Mouse (Mus musculus) brain, embryonic 18.5 days (tissue): ENCODE measurements around the gene Rilpl1.
A peak's percentile ranks its signal among the peaks of the same experiment; 100 is the strongest.
"Not testable (repeated sequence)": the region's sequence is repeated elsewhere in the genome, so short reads cannot be mapped to it uniquely, and the experiment has no call there.

Experiments
- DNase-seq: peaks from one replicate; pipeline ENCODE4 v3.0.0-alpha.2; 2012; ENCODE audit warnings: low read depth, low spot score

The Rilpl1 gene

DNA sequence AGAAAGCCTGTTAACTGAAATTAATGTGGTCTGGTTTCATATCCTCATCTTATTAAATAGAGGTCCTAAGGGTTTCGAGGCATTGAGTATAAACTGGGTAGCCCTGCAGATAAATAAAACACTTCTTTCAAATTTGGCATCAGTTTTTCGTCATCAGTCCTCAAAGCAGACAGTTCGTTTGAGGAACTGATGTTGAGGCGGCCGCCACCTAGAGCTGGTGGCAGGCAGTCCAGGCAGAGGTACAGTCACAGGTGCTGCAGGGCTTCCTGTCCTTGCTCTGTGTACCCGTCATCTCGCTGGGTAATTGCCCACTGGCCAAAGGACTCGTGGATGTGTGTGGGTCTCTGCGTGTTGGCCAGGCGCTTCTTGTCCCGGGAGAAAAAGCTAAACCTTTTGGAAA, 37.7 kb downstream of the Rilpl1 start:
- no peak for DNase-seq

DNA sequence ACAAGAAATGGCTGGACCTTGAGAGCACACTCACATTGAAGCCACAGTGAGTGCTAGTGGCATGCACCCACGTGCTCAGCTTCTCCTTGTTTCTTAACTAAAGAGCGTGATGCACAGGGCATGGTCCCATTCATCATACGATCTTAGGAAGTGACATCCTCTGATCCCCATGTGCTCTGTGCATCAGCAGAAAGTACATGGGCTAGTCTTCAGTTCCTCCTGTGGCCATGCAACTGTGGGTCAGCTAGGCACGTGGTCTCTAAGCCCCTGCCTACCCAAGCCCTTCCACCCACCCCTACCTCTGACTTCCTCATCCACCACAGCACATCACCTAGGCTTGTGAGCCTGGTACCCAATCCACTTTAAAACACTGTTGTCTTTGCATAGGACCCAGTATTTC, 38.6 kb downstream of the Rilpl1 start:
- DNase-seq = no peak

DNA sequence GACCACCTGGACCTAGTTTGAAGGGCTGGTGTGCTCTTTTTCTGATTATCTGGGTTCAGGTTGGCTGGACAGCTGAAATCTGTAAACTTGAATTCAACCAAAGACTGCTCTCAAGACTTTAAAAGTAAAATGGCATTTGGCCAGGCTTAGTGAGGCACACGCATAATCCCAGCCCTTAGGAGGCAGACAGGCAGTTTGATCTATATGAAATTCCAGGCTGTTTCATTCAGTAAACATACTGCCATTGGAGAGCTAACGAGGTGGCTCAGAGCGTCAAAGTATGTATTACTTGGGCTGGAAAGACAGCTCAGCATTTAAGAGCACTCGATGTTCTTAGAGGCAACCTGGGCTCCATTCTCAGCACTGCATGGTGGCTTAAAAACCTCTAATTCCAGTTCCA, 39.5 kb downstream of the Rilpl1 start:
- DNase-seq = no peak

DNA sequence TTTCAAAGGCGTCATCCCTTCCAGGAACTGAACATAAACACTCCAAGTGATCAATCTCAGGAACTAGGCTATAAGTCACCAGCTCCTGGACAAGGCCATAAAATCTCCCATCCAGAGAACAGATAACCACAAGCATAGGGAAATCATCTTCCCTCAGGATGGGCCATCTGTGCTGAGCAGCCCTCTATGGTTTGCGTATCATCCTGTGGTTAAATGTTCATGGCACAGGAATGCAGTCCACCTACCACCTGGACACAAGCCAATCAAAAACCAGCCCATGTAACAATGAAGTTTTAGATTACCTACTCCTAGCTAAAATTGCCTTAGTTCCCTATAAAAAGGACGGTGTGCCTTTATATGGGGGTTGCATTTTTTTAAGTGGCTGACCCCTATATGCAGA, 42.3 kb downstream of the Rilpl1 start:
- DNase-seq = no peak

DNA sequence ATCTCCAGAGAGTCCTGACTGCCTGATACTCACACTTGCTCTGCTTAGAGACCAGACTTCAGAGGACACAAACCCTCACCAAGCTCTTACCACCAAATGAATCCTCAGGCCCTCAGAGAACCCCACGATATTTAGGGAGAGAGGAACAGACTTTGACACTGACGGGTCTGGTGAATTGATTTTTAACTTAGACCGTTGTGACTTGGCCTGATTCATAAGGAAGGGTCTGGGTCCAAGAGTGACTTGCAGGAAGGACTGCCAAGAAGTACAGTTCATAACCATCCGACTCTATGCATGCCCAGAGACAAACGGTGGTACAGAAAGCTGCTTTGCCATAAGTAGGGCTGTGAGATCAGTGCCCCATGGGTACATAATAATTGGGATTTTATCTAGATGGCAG, 45.5 kb downstream of the Rilpl1 start:
- no peak for DNase-seq

DNA sequence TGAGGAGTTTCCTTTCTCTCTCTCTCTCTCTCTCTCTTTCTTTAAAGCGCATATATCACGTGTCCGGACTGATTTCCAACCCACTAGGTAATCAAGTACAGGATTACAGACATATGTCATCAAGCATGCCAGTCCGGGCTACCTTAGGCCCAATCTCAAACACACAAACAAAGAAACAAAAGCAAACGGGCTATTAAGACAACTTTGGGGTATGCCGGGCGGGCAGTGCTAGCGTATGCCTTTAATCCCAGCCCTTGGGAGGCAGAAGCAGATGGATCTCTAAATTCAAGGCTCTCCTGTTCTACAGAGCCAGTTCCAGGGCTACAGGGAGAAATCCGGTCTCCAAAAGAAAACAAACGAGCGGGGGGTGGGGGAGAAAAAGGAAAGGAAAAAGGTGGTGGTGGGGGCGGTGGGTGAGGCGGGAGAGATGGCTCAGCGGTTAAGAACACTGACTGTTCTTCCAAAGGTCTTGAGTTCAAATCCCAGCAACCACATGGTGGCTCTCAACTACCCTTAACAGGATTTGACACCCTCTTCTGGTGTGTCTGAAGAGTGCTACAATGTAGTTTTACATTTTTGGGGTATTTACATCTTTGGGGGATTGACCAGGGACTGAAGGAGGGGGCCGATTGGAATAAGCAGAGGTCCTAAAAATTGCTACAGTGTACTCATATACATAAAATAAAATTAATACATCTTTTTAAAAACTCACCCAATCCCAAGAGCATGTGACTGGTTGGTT, 47.4 kb downstream of the Rilpl1 start:
- DNase-seq = no peak

DNA sequence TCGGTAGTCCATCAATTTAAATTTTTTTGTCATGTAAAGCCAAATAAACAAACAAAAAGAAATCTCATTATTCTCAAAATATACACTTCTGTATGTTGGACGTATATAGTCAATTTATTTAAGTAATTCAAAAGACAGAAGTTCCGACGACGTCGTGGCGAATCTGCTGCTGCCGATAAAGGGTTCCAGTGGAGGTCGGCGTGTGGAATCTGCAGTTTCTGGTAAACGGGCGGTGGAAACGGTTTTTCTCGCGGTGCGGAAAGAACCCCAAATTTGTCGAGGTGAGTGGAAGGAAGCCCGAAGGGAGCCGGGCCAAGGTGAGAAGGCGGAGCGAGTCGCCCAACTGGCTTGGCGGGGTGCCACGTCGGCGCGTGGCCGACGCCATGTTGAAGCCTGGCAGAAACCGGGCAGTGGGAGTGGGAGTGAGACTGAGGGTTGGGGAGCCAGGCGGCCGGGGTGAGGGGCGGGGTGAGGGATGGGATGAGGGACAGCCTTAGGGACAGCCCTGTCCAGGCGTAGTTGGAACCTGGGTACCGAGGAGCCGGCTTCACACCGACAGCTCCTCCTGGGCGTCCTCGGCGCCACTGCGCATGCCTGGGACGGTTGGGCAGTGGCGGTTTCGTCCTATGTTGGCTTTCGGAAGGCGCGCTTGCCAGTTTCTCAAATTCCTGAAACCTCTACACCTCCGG, 48.1 kb downstream of the Rilpl1 start, which contains the start of gene Snrnp35:
TSS of gene Snrnp35 (plus strand) at position 169 of the 689 bp plus-strand sequence.
- peak; percentile 81 for DNase-seq

DNA sequence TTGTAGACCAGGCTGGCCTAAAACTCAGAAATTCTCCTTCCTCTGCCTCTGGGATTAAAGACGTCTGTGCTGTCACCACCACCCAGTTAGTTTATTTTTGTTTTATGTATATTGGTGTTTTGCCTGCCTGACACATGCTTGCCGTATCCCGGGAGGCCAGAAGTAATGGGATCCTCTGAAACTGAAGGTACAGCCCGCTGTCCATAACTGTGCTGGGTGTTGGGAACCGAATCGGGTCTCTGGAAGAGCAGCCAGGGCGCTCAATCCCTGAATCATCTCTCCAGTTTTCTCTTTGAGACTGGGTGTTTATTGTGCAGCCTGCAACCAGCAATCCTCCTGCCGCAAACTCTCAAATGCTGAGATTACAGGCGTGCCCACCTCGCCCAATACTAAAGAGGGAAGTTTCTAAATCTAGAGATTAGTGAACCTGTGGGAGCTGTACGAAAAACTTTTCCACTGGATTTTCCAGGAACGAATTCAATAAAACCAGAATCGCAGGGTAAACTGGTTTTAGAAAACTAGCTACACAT, 48.7 kb downstream of the Rilpl1 start:
- DNase-seq = no peak

DNA sequence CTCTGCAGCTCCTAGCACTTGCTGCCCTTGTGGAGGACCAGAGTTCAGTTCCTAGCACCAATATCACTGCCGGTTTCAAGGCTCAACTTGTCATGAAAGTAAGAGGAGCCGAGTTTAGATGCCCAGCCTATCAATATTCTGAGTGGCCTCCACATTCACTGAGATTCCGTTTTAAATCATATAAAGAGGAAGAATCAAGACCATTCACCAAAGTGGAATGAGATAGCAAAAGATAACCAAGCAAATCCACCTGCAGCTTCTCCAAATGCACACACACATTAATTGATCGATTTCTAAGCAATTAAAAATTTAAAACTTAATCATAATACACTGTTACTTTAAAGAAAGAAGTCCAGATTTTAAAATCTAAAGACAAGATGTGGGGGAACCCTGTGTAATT, 49.5 kb downstream of the Rilpl1 start:
- DNase-seq = no peak

DNA sequence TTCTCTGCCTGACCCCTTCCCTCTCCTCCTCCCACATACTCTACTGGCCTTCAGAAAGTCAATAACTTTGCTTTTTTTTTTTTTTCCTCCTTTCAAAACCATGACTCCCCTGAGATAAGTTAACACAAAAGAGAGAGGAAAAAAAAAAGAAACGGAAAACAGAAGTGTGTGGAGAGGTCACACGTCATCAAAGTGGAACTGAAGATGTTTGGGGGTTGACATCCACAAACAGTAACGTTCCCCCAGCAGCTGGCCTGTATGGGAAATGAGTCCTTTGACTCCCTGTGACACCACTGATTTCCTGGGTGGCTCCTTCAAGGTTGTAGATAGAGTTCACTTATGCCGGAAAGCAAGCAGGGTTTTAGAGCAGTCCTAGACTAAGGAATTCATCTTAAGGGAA, 51.1 kb downstream of the Rilpl1 start:
- no peak for DNase-seq

DNA sequence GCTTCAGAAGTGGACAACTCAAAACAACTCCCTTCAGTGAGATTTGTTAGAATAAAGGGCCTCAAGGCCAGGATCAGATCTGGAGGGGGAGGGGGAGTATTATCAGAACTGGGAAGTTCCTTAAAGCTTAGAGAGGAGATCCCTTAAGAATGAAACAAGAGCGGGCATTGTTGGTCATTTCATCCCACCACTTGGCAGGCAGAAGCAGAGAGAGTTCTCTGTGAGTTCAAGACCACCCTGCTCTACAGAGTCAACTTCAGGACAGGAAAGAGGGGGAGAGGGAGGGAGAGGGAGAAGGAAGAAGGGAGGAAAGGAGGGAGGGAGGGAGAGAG, 52.4 kb downstream of the Rilpl1 start:
- no peak for DNase-seq

DNA sequence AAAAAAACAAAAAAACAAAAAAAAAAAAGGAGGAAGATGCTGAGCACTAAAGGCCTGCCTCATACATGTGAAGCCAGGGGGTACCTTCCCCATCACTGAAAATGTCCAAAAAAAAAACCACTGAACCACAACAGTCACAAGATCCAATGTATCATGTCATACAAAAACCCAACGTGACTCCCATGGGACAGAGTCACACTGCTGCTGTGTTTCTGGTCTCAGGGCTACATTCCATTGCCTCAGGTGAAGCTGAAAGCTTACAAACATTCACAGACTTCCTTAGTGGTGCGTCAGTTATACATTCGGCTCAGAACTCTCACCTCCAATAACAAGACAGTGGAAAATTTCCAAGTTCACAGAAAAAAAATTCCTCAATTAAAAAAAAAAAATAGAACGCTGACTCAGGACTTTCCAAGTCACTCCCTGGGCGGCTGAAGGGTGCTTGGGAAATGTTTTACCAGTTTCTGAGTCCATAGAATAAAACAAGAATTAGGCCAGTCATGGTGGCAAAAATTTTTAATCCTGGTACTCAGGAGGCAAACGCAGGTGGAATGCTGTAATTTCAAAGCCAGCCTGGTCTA, 60.5 kb downstream of the Rilpl1 start:
- no peak for DNase-seq

DNA sequence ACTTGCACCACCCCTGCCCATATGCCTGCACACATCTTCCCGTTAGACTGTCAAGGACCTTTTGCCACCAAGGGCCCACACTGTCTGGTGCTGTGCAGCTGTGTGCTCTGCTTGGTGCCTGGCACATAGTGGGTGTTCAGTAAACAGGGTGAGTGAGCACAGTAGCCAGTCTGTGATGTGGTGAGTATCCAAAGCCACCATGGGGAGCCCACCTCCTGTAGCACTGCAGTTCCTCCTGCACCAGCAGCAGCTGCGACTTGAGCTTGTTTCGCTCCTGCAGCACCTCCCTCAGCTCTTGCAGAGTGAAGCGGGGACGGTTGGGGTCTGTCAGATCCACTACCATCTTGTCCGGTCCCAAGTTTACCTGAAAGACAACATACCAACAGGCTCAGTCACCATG, 61.7 kb downstream of the Rilpl1 start:
- DNase-seq = no peak

DNA sequence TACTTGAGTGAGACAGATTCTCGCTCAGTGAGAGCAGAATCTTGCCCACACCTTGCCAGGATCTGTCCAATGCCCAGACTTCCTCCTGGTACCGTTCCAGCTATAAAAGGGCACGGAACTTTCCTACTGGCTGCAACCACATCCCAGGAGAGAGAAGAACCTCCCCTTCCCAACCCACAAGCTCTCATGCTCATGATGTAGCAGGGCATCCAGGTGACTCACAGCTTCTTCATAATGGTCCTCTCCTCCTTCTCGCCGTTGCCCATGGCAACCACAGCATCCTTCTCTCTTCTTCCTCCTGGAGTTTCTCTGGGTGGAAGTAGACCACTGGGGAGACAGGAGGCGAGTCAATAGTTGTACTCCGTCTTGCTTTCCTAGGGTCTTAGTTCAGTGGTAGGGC, 62.8 kb downstream of the Rilpl1 start:
- no peak for DNase-seq

DNA sequence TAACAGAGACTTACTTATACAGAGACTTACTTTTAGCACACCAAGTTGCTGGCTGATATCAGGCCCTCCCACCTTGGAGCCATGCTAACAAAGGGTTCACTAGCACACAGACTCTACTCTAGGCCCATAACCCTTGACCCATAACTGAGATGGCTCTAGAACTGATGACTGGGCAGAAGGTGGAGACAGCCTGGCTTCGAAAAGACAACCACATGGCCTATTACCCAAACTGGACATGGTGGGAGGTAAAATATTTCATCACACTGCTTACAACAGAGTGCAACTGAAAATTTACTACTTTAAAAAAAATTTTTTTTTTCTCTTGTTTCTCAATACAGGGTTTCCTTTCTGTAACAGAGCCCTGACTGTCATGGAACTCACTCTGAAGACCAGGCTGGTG, 63.4 kb downstream of the Rilpl1 start:
- no peak for DNase-seq

DNA sequence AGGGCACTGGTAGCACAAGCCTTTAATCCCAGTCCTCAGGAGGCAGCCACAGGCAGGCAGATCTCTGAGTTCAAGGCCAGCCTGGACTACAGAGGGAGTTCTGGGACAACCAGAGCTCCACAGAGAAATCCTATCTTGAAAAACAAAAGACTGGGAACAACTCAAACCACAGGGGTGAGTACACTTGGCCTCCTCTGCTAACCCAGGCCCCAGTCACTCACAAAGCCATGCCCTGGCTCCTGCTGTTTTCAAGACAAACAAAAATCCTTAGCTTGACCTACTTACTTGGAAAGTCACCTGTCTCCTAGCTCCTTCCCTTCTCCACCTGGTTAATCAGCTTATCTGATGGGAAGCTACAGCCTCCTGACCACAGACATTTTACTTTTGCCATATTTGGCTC, 66.3 kb downstream of the Rilpl1 start:
- no peak for DNase-seq

DNA sequence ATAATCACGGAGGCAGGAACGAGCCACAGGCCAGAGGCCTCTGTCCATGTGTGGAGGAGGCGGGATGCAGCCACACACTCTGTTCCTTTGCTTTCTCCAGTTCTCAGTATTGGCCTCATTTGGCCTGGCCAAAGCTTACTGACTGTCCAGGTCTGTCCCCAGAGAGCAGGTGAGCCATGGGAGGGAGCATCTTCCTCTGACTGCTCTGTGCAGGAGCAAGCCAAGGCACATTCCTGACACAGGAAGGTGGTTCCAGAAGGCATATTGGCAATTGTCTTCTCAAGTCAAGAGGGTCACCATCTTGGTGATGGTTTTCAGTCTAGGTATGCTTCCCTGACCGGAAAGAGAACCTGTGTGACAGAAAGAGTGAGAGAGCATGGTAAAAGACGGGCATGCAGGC, 67.7 kb downstream of the Rilpl1 start:
- DNase-seq = no peak

DNA sequence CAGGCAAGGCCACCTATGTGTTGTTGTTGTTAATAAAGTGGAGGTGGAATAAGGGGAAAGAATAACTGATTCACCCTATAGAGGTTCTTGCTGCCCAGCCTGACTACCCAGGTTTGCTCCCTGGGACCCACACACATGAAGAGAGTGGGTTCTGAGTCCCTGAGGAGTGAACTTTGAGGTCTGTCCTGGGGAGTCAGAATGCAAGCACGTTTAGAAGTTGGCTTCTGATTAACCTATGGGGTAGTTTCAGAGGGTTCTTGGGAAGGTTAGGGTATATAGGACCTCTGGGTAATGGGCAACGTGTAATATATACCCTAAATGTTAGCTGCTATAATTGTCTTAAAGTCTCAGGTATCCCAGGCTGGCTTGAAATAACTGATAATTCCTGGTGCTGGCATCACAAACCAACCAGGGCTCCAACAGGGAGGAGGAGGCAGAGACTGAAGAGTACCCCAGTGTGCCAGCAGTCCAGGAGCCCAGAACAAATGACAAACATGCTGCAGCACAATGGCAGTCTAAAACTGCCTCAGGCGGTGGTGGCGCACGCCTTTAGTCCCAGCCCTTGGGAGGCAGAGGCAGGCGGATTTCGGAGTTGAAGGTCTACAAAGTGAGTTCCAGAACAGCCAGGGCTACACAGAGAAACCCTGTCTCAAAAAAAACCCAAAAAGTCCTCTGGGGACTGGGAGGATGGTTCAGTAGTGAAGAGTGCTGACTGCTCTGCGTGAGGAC, 68.7 kb downstream of the Rilpl1 start:
- no peak for DNase-seq

DNA sequence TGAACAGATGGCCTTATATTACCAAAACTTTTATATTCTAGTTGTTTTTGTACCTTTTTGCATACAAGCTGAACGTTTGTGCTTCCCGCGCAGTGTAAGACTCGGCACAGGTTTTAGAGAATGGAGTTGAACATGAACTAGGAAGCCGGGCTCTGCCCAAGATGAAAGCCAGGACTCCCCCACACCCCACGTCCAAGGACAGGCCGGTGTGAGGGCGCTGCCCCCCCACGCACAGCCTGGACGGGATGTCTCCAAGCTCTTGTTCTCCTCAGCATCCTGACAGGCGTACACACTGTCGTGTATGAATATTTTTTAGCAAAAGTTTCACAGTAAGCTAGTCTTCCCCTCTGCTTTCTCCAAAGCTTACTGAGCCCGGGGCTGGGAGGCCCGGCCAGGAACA, 70.3 kb downstream of the Rilpl1 start:
- DNase-seq = not testable (repeated sequence)

DNA sequence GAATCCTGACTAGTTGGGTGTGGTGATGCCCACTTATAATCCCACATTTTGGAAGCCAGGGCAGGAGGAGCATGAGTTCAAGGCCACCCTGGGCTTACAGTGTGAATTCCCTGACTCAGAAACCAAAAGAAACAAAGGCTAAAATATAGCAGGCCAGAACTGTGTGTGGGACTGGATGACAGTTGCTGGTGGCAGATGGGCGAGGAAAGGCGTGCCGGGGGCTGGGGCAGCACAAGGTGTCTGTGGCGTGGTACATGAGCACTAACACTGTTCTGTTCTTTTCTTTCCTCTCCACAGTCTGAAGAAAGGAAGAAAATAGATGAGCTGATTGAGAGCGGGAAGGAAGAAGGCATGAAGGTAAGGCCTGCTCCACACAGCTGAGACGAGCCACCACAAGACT, 74.4 kb downstream of the Rilpl1 start:
- no peak for DNase-seq

DNA sequence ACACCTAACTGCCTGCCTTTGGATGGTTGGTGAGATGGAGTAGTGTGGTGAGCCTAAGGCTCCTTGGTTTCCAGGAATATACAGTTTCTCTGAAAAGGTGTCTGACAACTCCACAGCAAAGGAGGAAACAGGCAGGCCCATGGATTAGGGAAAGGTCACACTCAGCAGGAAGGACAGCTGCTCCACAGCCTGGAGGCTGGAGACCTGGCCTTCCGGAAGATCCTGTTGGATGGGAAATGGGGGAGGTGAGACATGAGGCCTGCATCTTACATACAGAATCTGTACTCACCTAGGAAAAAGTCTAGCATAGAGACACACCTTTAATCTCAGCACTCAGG, 77.1 kb downstream of the Rilpl1 start:
- no peak for DNase-seq

DNA sequence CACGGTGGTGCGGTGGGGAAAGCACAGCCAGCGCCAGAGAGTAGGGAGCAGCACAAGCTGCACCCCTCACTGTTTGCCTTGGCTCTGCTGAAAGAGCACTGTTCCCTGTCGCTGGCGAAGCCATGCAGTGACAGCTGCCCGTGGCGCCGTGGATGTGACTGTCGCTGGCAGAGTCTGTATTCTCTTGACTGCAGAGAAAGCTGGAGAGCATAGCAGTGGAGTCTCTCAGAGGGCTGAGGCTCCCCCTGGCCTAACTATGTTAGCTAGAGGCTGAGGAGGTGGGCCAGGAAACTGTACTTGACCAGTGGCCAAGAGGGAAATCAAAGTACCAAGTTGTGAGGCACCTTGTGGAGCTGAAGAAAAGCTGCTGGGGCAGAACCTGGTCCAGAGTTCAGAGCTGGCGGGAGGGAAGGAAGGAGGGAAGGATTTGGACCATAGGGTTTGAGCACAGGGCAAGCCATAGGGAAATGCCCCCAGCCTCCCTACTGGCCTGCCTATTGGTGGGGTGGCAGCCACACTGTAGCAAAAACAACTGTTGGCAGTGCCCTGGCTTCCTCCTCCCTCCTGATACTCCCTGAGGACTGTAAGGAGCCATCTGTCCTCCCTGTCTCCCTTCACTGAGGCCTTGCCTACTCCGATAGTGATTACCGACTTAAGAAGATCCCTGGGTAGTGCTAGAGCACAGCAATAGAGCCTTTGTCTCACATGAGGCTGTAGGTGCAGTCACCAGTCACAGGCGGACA, 77.7 kb downstream of the Rilpl1 start:
- no peak for DNase-seq
